Mouse (Mus musculus) neutrophil, adult 83 days (primary cell): Measurements from ENCODE around the gene Kank2. TPM values are rescaled to one million over a fixed set of nuclear protein-coding genes. Genes with fewer than 3 reads are reported as not detected.

ENCODE experiments used
- total RNA-seq, 2 experiments: library from RNA; stranded (reverse); gene quantifications; one replicate each; pipeline ENCODE4 v1.2.4; 2023

Kank2 gene
- total RNA-seq: under 1 TPM; 0.70 to 0.84 TPM

GRCm38 (mm10) chr9:21798345-21799009 is at the start of gene Kank2:
Gene Kank2, minus strand, starts transcription at chr9:21798744.

GRCm38 (mm10) chr9:21835258-21835912 is 36.8 kb upstream of the Kank2 start, which contains the start of gene Angptl8:
Gene Angptl8, plus strand, starts transcription at chr9:21835510.

GRCm38 (mm10) chr9:21760155-21761088 is 38.1 kb downstream of the Kank2 start, which contains the start of gene Spc24:
Gene Spc24, minus strand, starts transcription at chr9:21760303.

GRCm38 (mm10) chr9:21723377-21724146 is 75.0 kb downstream of the Kank2 start, which contains the start of gene Ldlr:
Gene Ldlr, plus strand, starts transcription at chr9:21723483.

Other genes with a start within 250 kb of the Kank2 start
- gene Timm29, start 206.0 kb downstream of the Kank2 start, total RNA-seq: 10 to 100 TPM; 17.7 to 18.5 TPM
- 1 to 10 TPM; 8.5 to 9.1 TPM for gene Yipf2, start 205.9 kb downstream of the Kank2 start, total RNA-seq
- 10 to 100 TPM; 56.3 to 60.9 TPM for gene Smarca4, start 182.6 kb downstream of the Kank2 start, total RNA-seq
- gene Ldlr, start 75.3 kb downstream of the Kank2 start, total RNA-seq: 10 to 100 TPM; 57.9 to 62.6 TPM
- gene Spc24, start 38.4 kb downstream of the Kank2 start, total RNA-seq: 10 to 100 TPM; 32.1 to 43.7 TPM
- gene Angptl8, start 36.8 kb upstream of the Kank2 start, total RNA-seq: not detected
- gene Dock6, start 53.9 kb upstream of the Kank2 start, total RNA-seq: 1 to 10 TPM; 2.6 to 4.3 TPM
- gene Rab3d, start 119.4 kb upstream of the Kank2 start, total RNA-seq: 100 to 1,000 TPM; 154 to 156 TPM
- gene Ccdc159, start 128.7 kb upstream of the Kank2 start, total RNA-seq: 1 to 10 TPM in 1 of 2 experiments, under 1 TPM in 1; 0.77 to 1.5 TPM
- gene Tmem205, start 128.8 kb upstream of the Kank2 start, total RNA-seq: 10 to 100 TPM; 17.0 to 20.7 TPM
- 1 to 10 TPM; 1.2 to 1.4 TPM for gene Plppr2, start 138.3 kb upstream of the Kank2 start, total RNA-seq
- gene Swsap1, start 157.0 kb upstream of the Kank2 start, total RNA-seq: 1 to 10 TPM; 4.3 to 4.5 TPM
- 10 to 100 TPM in 1 of 2 experiments, 1 to 10 TPM in 1; 10.0 to 15.7 TPM for gene Epor, start 164.8 kb upstream of the Kank2 start, total RNA-seq
- not detected for gene Rgl3, start 190.7 kb upstream of the Kank2 start, total RNA-seq
- not detected for gene Ccdc151, start 203.9 kb upstream of the Kank2 start, total RNA-seq
- gene Prkcsh, start 204.1 kb upstream of the Kank2 start, total RNA-seq: 10 to 100 TPM; 55.2 to 67.9 TPM